Mouse (Mus musculus) myocyte (in vitro differentiated cells): ENCODE measurements around the gene Rnf43. TPM values are rescaled to one million over a fixed set of nuclear protein-coding genes. Genes with fewer than 3 reads are reported as not detected.

ENCODE experiments used
- H3K27me3 ChIP-seq: one replicate; pipeline ENCODE4 v1.6.1; 2011; ENCODE audit not compliant: control insufficient read depth, insufficient read depth, insufficient read length
- H3K36me3 ChIP-seq: one replicate; pipeline ENCODE4 v1.6.1; 2011; ENCODE audit not compliant: control insufficient read depth, insufficient read depth
- H3K4me2 ChIP-seq: one replicate; pipeline ENCODE4 v1.6.1; 2011; ENCODE audit warnings: low read depth, control low read depth
- H3K4me3 ChIP-seq: one replicate; pipeline ENCODE4 v1.5.1; 2011; ENCODE audit warnings: mild to moderate bottlenecking, control low read depth, moderate library complexity
- H3K79me2 ChIP-seq: one replicate; pipeline ENCODE4 v1.6.1; 2011; ENCODE audit not compliant: control insufficient read depth, insufficient read depth
- H3ac ChIP-seq: one replicate; pipeline ENCODE4 v1.6.1; 2011; ENCODE audit not compliant: control insufficient read depth, insufficient read length
- CEBPB ChIP-seq: IDR thresholded peaks from 2 replicates; pipeline ENCODE4 v1.6.1; 2011; ENCODE audit warnings: mild to moderate bottlenecking, moderate library complexity; ENCODE audit not compliant: poor library complexity, insufficient read depth, severe bottlenecking
- E2F4 ChIP-seq: IDR thresholded peaks from one replicate; pipeline ENCODE4 v1.6.1; 2011; ENCODE audit warnings: mild to moderate bottlenecking, control low read depth, moderate library complexity; ENCODE audit not compliant: insufficient read depth
- MAX ChIP-seq: IDR thresholded peaks from one replicate; pipeline ENCODE4 v1.6.1; 2011; ENCODE audit warnings: low read depth, mild to moderate bottlenecking, control low read depth
- MYOD1 ChIP-seq, 3 experiments: IDR thresholded peaks; one replicate each; pipeline ENCODE4 v1.6.1; 2011; ENCODE audit warnings: control low read depth in 2 of 3, low read depth in 2 of 3, mild to moderate bottlenecking in 2 of 3, moderate library complexity in 1 of 3; ENCODE audit not compliant: insufficient read length in 2 of 3, control insufficient read depth in 1 of 3
- MYOG ChIP-seq, 3 experiments: IDR thresholded peaks; one replicate each; pipeline ENCODE4 v1.6.1; 2011; ENCODE audit warnings: control low read depth in 2 of 3, low read depth in 2 of 3, mild to moderate bottlenecking in 2 of 3; ENCODE audit not compliant: insufficient read length in 2 of 3, control insufficient read depth in 1 of 3, insufficient read depth in 1 of 3
- POLR2A ChIP-seq: IDR thresholded peaks from one replicate; pipeline ENCODE4 v1.6.1; 2011; ENCODE audit warnings: low read depth, mild to moderate bottlenecking, control low read depth, moderate library complexity; ENCODE audit not compliant: insufficient read length
- POLR2AphosphoS2 ChIP-seq: IDR thresholded peaks from one replicate; pipeline ENCODE4 v1.6.1; 2011; ENCODE audit warnings: low read depth, control low read depth; ENCODE audit not compliant: insufficient read length
- REST ChIP-seq: IDR thresholded peaks from one replicate; pipeline ENCODE4 v1.6.1; 2011; ENCODE audit warnings: mild to moderate bottlenecking, control low read depth, moderate library complexity; ENCODE audit not compliant: insufficient read depth, insufficient read length
- SRF ChIP-seq: IDR thresholded peaks from one replicate; pipeline ENCODE4 v1.6.1; 2011; ENCODE audit warnings: low read depth; ENCODE audit not compliant: control insufficient read depth, insufficient read length
- TCF12 ChIP-seq: IDR thresholded peaks from one replicate; pipeline ENCODE4 v1.6.1; 2011; ENCODE audit warnings: mild to moderate bottlenecking, control low read depth; ENCODE audit not compliant: poor library complexity, insufficient read depth, severe bottlenecking
- TCF3 ChIP-seq: IDR thresholded peaks from one replicate; pipeline ENCODE4 v1.6.1; 2011; ENCODE audit warnings: low read depth, control low read depth; ENCODE audit not compliant: insufficient read length
- USF1 ChIP-seq: IDR thresholded peaks from one replicate; pipeline ENCODE4 v1.6.1; 2011; ENCODE audit warnings: low read depth, mild to moderate bottlenecking, control low read depth, moderate library complexity
- polyA plus RNA-seq: library from polyadenylated mRNA; unstranded; fragments of >200 nt; fragmentation: generic; extraction: Trizol; gene quantifications from one replicate; pipeline ENCODE4 v1.2.1, GENCODE M21; 2012; ENCODE audit warnings: missing spikeins

Rnf43 gene
- polyA plus RNA-seq, 1 experiment, result not detected

- Histone ChIP-seq H3K4me2 (no peak overlapping the region), H3ac (no peak overlapping the region), H3K4me3 (no peak overlapping the region), H3K36me3 (no peaks in the 10 kb centered on the region), H3K27me3 (peaks cover 38% of the 10 kb centered on the region), H3K79me2 (no peaks in the 10 kb centered on the region)
- no peak for TF ChIP-seq SRF
- TF ChIP-seq TCF12, result no peak
- no peak for TF ChIP-seq USF1
- no peak for TF ChIP-seq POLR2A
- no peak for TF ChIP-seq REST
- TF ChIP-seq E2F4, result no peak
- no peak for TF ChIP-seq MYOD1 (IDR thresholded peaks at IDR 0.05; ENCODE audit: control insufficient read depth in 1 of 3, insufficient read length in 2 of 3, low read depth in 2 of 3)
- no peak for TF ChIP-seq TCF3
- no peak for TF ChIP-seq CEBPB
- no peak for TF ChIP-seq MYOG (IDR thresholded peaks at IDR 0.05; ENCODE audit: control insufficient read depth in 1 of 3, insufficient read depth in 1 of 3, insufficient read length in 2 of 3, low read depth in 2 of 3)
- TF ChIP-seq POLR2AphosphoS2, result no peak
- TF ChIP-seq MAX, result no peak
Measured at GRCm38 (mm10) chr11:87664521-87664920, 2.0 kb downstream of the Rnf43 start.

GRCm38 (mm10) chr11:87665224-87665623 lies 2.7 kb downstream of the Rnf43 start:
- H3K4me2 ChIP-seq, result no peak overlapping the region
- peaks cover 38% of the 10 kb centered on the region for H3K27me3 ChIP-seq
- no peak for TF ChIP-seq POLR2AphosphoS2
- TF ChIP-seq TCF3, result no peak
- no peak for TF ChIP-seq MYOG (IDR thresholded peaks at IDR 0.05; ENCODE audit: control insufficient read depth in 1 of 3, insufficient read depth in 1 of 3, insufficient read length in 2 of 3, low read depth in 2 of 3)
- TF ChIP-seq USF1, result no peak
- no peak for TF ChIP-seq E2F4
- TF ChIP-seq MYOD1 (IDR thresholded peaks at IDR 0.05; ENCODE audit: control insufficient read depth in 1 of 3, insufficient read length in 2 of 3, low read depth in 2 of 3), result no peak
- TF ChIP-seq REST, result no peak
- TF ChIP-seq POLR2A, result no peak
- TF ChIP-seq CEBPB, result no peak
- no peak for TF ChIP-seq SRF
- no peak for TF ChIP-seq MAX
- no peak for TF ChIP-seq TCF12
- no peaks in the 10 kb centered on the region for H3K79me2 ChIP-seq
- H3K4me3 ChIP-seq, result no peak overlapping the region
- H3K36me3 ChIP-seq, result no peaks in the 10 kb centered on the region
- H3ac ChIP-seq, result no peak overlapping the region

- Histone ChIP-seq H3K4me3 (no peak overlapping the region), H3K79me2 (no peaks in the 10 kb centered on the region), H3K27me3 (peaks cover 38% of the 10 kb centered on the region), H3K36me3 (no peaks in the 10 kb centered on the region), H3K4me2 (no peak overlapping the region), H3ac (no peak overlapping the region)
- TF ChIP-seq TCF12 (no peak), CEBPB (no peak), REST (no peak), MYOD1 (IDR thresholded peaks at IDR 0.05; ENCODE audit: control insufficient read depth in 1 of 3, insufficient read length in 2 of 3, low read depth in 2 of 3) (no peak), TCF3 (no peak), MYOG (IDR thresholded peaks at IDR 0.05; ENCODE audit: control insufficient read depth in 1 of 3, insufficient read depth in 1 of 3, insufficient read length in 2 of 3, low read depth in 2 of 3) (no peak), USF1 (no peak), MAX (no peak), POLR2A (no peak), E2F4 (no peak)
Measured at GRCm38 (mm10) chr11:87665658-87666057, 3.1 kb downstream of the Rnf43 start.

- Histone ChIP-seq H3K4me2 (no peak overlapping the region), H3K27me3 (peaks cover 43% of the 10 kb centered on the region), H3K79me2 (no peaks in the 10 kb centered on the region), H3K4me3 (no peak overlapping the region), H3K36me3 (no peaks in the 10 kb centered on the region), H3ac (no peak overlapping the region)
- TF ChIP-seq TCF12, result no peak
- no peak for TF ChIP-seq CEBPB
- no peak for TF ChIP-seq MYOG (IDR thresholded peaks at IDR 0.05; ENCODE audit: control insufficient read depth in 1 of 3, insufficient read depth in 1 of 3, insufficient read length in 2 of 3, low read depth in 2 of 3)
- no peak for TF ChIP-seq SRF
- no peak for TF ChIP-seq MAX
- no peak for TF ChIP-seq POLR2A
- no peak for TF ChIP-seq E2F4
- TF ChIP-seq REST, result no peak
- TF ChIP-seq POLR2AphosphoS2, result no peak
- no peak for TF ChIP-seq USF1
- TF ChIP-seq TCF3, result no peak
- TF ChIP-seq MYOD1 (IDR thresholded peaks at IDR 0.05; ENCODE audit: control insufficient read depth in 1 of 3, insufficient read length in 2 of 3, low read depth in 2 of 3), result no peak
Measured at GRCm38 (mm10) chr11:87666256-87667035, 3.9 kb downstream of the Rnf43 start.
